Mouse (Mus musculus) heart, adult 2 months (tissue): ENCODE results near the gene Trim65.

ENCODE experiments used
- CTCF ChIP-seq: fragments of 200-600 bp; IDR thresholded peaks from 2 replicates; pipeline ENCODE4 v1.8.1; 2022; ENCODE audit warnings: antibody characterized with exemption, mild to moderate bottlenecking, moderate library complexity
- EP300 ChIP-seq: fragments of 200-500 bp; IDR thresholded peaks from 2 replicates; pipeline ENCODE4 v1.6.1; 2011; ENCODE audit warnings: low read depth, low read length, control low read depth; ENCODE audit not compliant: insufficient read depth

DNA sequence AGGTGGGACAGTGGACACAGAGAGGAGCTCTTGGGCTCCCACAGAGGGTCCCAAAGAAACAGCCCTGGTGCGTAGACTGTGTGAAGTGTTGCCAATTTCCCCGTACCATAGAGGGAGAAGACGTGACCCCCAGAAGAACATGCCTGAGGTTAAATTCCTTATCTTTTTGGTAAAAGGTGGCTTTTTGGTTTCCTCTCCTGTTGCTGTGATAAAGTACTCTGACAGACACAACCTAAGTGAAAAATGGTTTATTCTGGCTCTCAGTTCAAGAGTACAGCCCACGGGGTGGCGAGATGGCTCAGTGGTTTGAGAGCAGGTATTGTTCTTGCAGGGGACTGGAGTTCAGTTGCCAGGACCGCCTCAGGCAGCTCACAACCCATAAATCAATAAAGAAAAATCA lies 31.5 kb downstream of the Trim65 start:
- TF ChIP-seq EP300 (no peak; the same call in 1 of the 2 replicates), CTCF (no peak)
